Mouse (Mus musculus) heart, adult 2 months (tissue): ENCODE measurements at regions not wholly inside any gene's neighbourhood (a gene's known extent, or its start where the extent isn't known, plus 50 kb on each side); places are given as distances from the start of the nearest gene placed in this dataset.

ENCODE experiments used
- CTCF ChIP-seq: fragments of 200-600 bp; IDR thresholded peaks from 2 replicates; pipeline ENCODE4 v1.8.1; 2022; ENCODE audit warnings: antibody characterized with exemption, mild to moderate bottlenecking, moderate library complexity
- EP300 ChIP-seq: fragments of 200-500 bp; IDR thresholded peaks from 2 replicates; pipeline ENCODE4 v1.6.1; 2011; ENCODE audit warnings: low read depth, low read length, control low read depth; ENCODE audit not compliant: insufficient read depth
- POLR2A ChIP-seq: fragments of 200-500 bp; IDR thresholded peaks from 2 replicates; pipeline ENCODE4 v1.6.1; 2011; ENCODE audit warnings: mild to moderate bottlenecking, low read depth, low read length, control low read depth; ENCODE audit not compliant: insufficient read depth

- no peak for TF ChIP-seq POLR2A
- TF ChIP-seq EP300 = no peak
- no peak for TF ChIP-seq CTCF
Observed at GRCm38 (mm10) chr6:16177313-16177712, 456.9 kb downstream of the Mdfic start.
